Mouse (Mus musculus) C2C12 (cell line): ENCODE results near the gene Mlx.
A peak's percentile ranks its signal among the peaks of the same experiment; 100 is the strongest.

Source experiments
- CTCF ChIP-seq: IDR thresholded peaks from one replicate; pipeline ENCODE4 v1.5.1; 2011; ENCODE audit not compliant: control insufficient read depth, insufficient read depth, insufficient read length
- MAX ChIP-seq: IDR thresholded peaks from one replicate; pipeline ENCODE4 v1.6.1; 2011; ENCODE audit warnings: mild to moderate bottlenecking, control low read depth
- MYOG ChIP-seq: IDR thresholded peaks from one replicate; pipeline ENCODE4 v1.6.1; 2011; ENCODE audit not compliant: control insufficient read depth, insufficient read length; ENCODE audit errors: extremely low read depth
- USF1 ChIP-seq: IDR thresholded peaks from one replicate; pipeline ENCODE4 v1.6.1; 2011; ENCODE audit warnings: low read depth, mild to moderate bottlenecking, control low read depth, moderate library complexity

DNA sequence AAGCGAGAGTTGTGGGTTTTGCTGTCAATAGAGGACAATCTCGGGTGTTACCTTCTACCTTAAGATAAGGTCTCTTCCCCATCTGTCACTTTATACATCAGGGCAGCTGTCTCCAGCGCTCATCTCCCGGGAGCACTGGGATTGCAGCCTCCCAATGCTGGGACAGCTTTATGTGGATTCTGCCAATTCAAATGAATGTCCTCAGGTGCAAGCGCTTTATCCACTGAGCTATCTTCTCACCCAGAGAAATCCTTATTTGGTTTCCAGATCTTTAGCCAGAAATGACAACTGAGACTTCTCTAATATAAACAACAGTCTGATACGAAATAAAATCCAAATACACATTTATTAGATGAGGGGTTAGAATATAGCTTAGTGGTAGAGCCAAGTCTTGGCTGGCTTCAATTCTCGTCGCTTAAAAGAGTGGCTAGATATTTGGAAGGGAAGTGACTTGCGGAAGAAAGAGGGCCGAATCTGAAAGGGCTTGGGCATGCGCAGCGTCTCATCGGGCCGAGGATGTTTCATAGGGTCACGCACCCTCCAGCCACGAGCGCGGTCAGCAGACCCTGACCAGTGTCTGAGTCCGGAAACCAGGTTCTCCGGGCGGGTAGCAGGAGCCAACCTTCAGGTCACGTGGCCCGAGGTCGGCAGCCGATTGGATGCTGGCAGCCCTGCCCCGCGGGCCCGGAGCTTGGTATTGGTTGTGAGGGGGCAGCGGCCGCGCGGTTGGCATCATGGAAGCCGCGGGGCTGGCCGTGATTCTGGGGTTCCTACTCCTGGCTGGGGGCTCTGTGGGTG is 17.5 kb upstream of the Mlx start, which contains the start of gene Naglu:
- TF ChIP-seq USF1: peak; percentile 97
- TF ChIP-seq MYOG: no peak
- no peak for TF ChIP-seq CTCF
- TF ChIP-seq MAX: peak; percentile 83
